Mouse (Mus musculus): ENCODE data around the gene Ipcef1. TPM values are rescaled to one million over a fixed set of nuclear protein-coding genes. Genes with fewer than 3 reads are reported as not detected.

Ipcef1 gene
- total RNA-seq, 2 experiments from 2014 or later: 7.1 to 21.9 TPM

Other genes with a start within 250 kb of the Ipcef1 start
- gene Cnksr3, start 159.8 kb upstream of the Ipcef1 start, total RNA-seq (2015; ENCODE audit: low replicate concordance): 1.3 and 2.1 TPM in 2 replicates
- gene Cnksr3, start 159.8 kb upstream of the Ipcef1 start, total RNA-seq (2017; ENCODE audit: low replicate concordance): 0.09 and 2.5 TPM in 2 replicates